Mouse (Mus musculus): ENCODE results near the gene Pkhd1. TPM values are rescaled to one million over a fixed set of nuclear protein-coding genes. Genes with fewer than 3 reads are reported as not detected.

Pkhd1 gene
- polyA plus RNA-seq, 1 experiment from 2014 or later: 0.16 TPM

GRCm38 (mm10) chr1:20311485-20311884, 306.4 kb downstream of the Pkhd1 start:
- no peaks in the 10 kb centered on the region for H3K36me3 ChIP-seq (ENCODE audit: control insufficient read depth, insufficient read depth)
- H3K27me3 ChIP-seq (replicated peaks; ENCODE audit: control insufficient read depth, insufficient read depth, low read length): no peaks in the 10 kb centered on the region
- no peak overlapping the region for H3K4me2 ChIP-seq (replicated peaks; ENCODE audit: low read depth)
- no peak overlapping the region for H3K9ac ChIP-seq (ENCODE audit: low read depth, low read length)
- H3K9me3 ChIP-seq (ENCODE audit: control insufficient read depth): no peaks in the 10 kb centered on the region
- no peak for ATAC-seq
- H3K27ac ChIP-seq (ENCODE audit: low read depth, low read length): no peak overlapping the region
- TF ChIP-seq CTCF (IDR thresholded peaks at IDR 0.05; ENCODE audit: low read depth): peak; percentile 72
- no peak overlapping the region for H3K4me3 ChIP-seq (ENCODE audit: low read depth, low read length)
- WGBS: 6% methylated on average over 2 of the region's 2 CpGs
- no peaks in the 10 kb centered on the region for H3K4me1 ChIP-seq (replicated peaks; ENCODE audit: control insufficient read depth, insufficient read depth, low read length)

GRCm38 (mm10) chr1:20310925-20311324, 306.9 kb downstream of the Pkhd1 start:
- Histone ChIP-seq H3K4me3 (ENCODE audit: low read depth, low read length) (no peak overlapping the region), H3K4me2 (replicated peaks; ENCODE audit: low read depth) (no peak overlapping the region), H3K9ac (ENCODE audit: low read depth, low read length) (no peak overlapping the region), H3K27me3 (replicated peaks; ENCODE audit: control insufficient read depth, insufficient read depth, low read length) (no peaks in the 10 kb centered on the region), H3K27ac (ENCODE audit: low read depth, low read length) (no peak overlapping the region), H3K36me3 (ENCODE audit: control insufficient read depth, insufficient read depth) (no peaks in the 10 kb centered on the region), H3K9me3 (ENCODE audit: control insufficient read depth) (no peaks in the 10 kb centered on the region), H3K4me1 (replicated peaks; ENCODE audit: control insufficient read depth, insufficient read depth, low read length) (no peaks in the 10 kb centered on the region)
- no peak for ATAC-seq
- 68% methylated on average over 6 of the region's 6 CpGs for WGBS
- no peak for TF ChIP-seq CTCF (IDR thresholded peaks at IDR 0.05; ENCODE audit: low read depth)

DNA sequence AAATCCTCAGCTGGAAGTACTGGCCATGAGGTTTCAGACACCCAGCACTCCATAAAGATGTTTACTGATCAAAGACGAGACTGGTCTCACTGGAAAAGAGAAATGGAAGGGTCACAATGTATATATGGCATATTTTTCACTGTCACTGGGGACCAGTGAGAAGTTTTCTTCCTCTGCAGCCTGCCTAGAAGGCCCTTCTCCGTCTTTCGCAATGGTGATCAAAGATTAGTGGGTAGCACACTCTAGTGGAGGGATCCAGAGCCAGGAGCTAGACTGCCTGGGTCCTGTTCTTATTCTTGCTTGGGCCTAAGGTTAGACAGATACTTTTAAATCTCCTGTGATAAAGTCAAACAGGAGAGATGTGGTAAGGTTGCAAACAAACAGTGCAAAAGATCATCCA, 311.7 kb downstream of the Pkhd1 start:
- peak; percentile 39 for TF ChIP-seq CTCF (IDR thresholded peaks at IDR 0.05; ENCODE audit: low read depth)
- H3K27me3 ChIP-seq (replicated peaks; ENCODE audit: control insufficient read depth, insufficient read depth, low read length): no peaks in the 10 kb centered on the region
- H3K4me2 ChIP-seq (replicated peaks; ENCODE audit: low read depth): no peak overlapping the region
- H3K4me1 ChIP-seq (replicated peaks; ENCODE audit: control insufficient read depth, insufficient read depth, low read length): no peaks in the 10 kb centered on the region
- no peak for ATAC-seq
- H3K9me3 ChIP-seq (ENCODE audit: control insufficient read depth): no peaks in the 10 kb centered on the region
- H3K36me3 ChIP-seq (ENCODE audit: control insufficient read depth, insufficient read depth): no peaks in the 10 kb centered on the region
- no peak overlapping the region for H3K4me3 ChIP-seq (ENCODE audit: low read depth, low read length)
- no peak overlapping the region for H3K9ac ChIP-seq (ENCODE audit: low read depth, low read length)
- no peak overlapping the region for H3K27ac ChIP-seq (ENCODE audit: low read depth, low read length)
- WGBS: 71% methylated on average over 3 of the region's 3 CpGs

DNA sequence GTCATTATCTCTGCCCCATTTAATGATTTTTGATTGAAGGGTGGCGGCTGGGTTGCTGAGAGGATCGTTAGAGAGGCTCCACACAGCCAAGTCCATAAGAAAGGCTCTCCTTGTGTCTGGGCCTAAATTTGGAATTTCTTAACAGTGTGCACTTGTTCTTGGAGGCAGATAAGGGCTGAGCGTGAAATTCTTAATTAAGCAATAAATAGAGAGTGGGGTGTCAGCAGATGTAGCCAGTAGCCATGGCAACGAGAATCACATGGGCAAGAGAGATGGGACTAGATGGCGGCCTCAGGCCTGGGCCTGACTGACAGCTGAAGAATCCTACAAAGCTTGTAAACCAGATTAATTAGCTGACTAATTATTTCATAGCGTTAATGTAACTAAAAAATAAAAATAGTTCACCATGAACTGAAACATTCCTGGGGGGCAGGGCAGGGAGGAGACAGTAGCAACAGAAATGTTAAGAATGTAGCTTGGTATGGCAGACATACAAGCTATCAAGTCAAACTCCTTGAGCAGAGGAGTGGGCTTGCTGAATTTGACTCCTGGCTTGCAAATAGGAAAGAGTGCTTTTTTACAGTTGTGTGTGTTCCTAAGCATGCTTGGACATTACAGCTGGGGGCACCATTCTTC, 314.8 kb downstream of the Pkhd1 start:
- H3K9me3 ChIP-seq (ENCODE audit: control insufficient read depth): no peaks in the 10 kb centered on the region
- 80% methylated on average over 6 of the region's 6 CpGs for WGBS

DNA sequence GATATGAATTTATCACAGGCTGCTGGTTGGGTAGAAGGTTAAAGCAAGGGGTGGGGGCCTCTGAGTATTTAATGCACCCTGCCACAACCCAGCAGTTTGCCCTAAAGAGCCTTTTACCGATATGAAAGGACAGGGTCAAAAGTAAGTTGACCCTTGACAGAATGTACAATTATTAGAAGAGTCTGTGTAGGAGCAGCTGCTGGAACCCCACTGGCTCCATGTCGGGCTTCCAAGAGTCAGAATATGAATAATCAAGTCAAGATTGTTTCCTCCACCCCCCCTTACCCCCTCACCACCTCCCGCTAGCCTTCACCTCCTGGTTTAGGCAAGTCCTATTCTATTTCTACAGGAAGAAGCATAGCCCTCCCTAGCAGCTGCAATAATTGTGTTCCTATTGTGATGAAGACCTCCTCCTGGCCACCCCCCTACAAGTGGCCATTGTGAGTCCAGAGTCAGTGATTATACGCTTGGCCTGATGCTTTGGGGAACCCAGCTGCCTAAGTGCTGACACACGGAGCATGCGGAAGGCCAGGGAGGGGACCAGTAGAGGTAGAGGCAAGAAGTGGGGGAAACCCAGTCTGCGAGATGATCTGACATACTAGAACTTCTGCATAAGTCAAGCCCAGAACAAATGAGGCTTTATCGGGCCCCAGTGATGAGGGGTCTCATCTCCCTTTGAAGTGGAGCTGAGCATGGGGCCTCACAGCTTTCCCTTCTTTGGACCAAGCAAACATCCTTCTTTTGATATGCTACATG, 315.5 kb downstream of the Pkhd1 start:
- no peak for ATAC-seq

More for the DNA sequence above, 314.8 kb downstream of the Pkhd1 start:
- Histone ChIP-seq H3K36me3 (ENCODE audit: control insufficient read depth, insufficient read depth) (no peaks in the 10 kb centered on the region), H3K4me3 (ENCODE audit: low read depth, low read length) (no peak overlapping the region), H3K4me2 (replicated peaks; ENCODE audit: low read depth) (no peak overlapping the region), H3K4me1 (replicated peaks; ENCODE audit: control insufficient read depth, insufficient read depth, low read length) (no peaks in the 10 kb centered on the region), H3K9ac (ENCODE audit: low read depth, low read length) (no peak overlapping the region), H3K27ac (ENCODE audit: low read depth, low read length) (no peak overlapping the region), H3K27me3 (replicated peaks; ENCODE audit: control insufficient read depth, insufficient read depth, low read length) (no peaks in the 10 kb centered on the region)
- no peak for ATAC-seq
- no peak for TF ChIP-seq CTCF (IDR thresholded peaks at IDR 0.05; ENCODE audit: low read depth)

DNA sequence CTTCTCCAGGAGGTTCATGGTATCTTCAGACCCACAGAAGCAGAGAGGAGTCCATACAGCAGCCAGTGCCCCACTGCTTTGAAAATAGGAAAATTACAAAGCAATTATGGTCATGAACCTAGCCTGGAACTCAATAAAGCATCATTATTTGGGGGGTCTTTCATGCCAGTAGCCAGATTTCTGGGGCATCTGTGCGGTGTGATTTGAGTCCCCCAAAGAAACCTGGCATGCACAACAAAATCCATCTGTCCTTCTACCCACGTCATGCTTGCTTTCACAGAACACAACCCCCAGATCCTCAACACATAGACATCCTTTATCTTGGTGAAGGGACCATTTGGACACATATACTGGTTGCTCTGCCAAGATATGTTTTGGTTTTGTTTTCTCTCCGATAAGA, 316.2 kb downstream of the Pkhd1 start:
- TF ChIP-seq CTCF (IDR thresholded peaks at IDR 0.05; ENCODE audit: low read depth): no peak
- Histone ChIP-seq H3K4me1 (replicated peaks; ENCODE audit: control insufficient read depth, insufficient read depth, low read length) (no peaks in the 10 kb centered on the region), H3K27me3 (replicated peaks; ENCODE audit: control insufficient read depth, insufficient read depth, low read length) (no peaks in the 10 kb centered on the region), H3K36me3 (ENCODE audit: control insufficient read depth, insufficient read depth) (no peaks in the 10 kb centered on the region), H3K4me2 (replicated peaks; ENCODE audit: low read depth) (no peak overlapping the region), H3K9me3 (ENCODE audit: control insufficient read depth) (no peaks in the 10 kb centered on the region), H3K9ac (ENCODE audit: low read depth, low read length) (no peak overlapping the region), H3K27ac (ENCODE audit: low read depth, low read length) (no peak overlapping the region), H3K4me3 (ENCODE audit: low read depth, low read length) (no peak overlapping the region)
- 82% methylated on average over 3 of the region's 3 CpGs for WGBS
- no peak for ATAC-seq

More for the DNA sequence above, 315.5 kb downstream of the Pkhd1 start:
- TF ChIP-seq CTCF (IDR thresholded peaks at IDR 0.05; ENCODE audit: low read depth): no peak
- no peaks in the 10 kb centered on the region for H3K36me3 ChIP-seq (ENCODE audit: control insufficient read depth, insufficient read depth)
- no peak overlapping the region for H3K4me3 ChIP-seq (ENCODE audit: low read depth, low read length)
- no peaks in the 10 kb centered on the region for H3K9me3 ChIP-seq (ENCODE audit: control insufficient read depth)
- 87% methylated on average over 8 of the region's 8 CpGs for WGBS
- no peak overlapping the region for H3K4me2 ChIP-seq (replicated peaks; ENCODE audit: low read depth)
- no peak overlapping the region for H3K9ac ChIP-seq (ENCODE audit: low read depth, low read length)
- H3K27ac ChIP-seq (ENCODE audit: low read depth, low read length): no peak overlapping the region
- no peaks in the 10 kb centered on the region for H3K27me3 ChIP-seq (replicated peaks; ENCODE audit: control insufficient read depth, insufficient read depth, low read length)
- H3K4me1 ChIP-seq (replicated peaks; ENCODE audit: control insufficient read depth, insufficient read depth, low read length): no peaks in the 10 kb centered on the region
